Mouse (Mus musculus) embryonic facial prominence, embryonic 14.5 days (tissue): ENCODE data around the gene Zic1. TPM values are rescaled to one million over a fixed set of nuclear protein-coding genes. Genes with fewer than 3 reads are reported as not detected.

Experiments used
- ATAC-seq: fragments of 200-750 bp; cut with Nextera tagmentation; 2 replicates; pipeline ENCODE4 v1.8.0; 2017; ENCODE audit warnings: low read depth, moderate number of reproducible peaks, moderate TSS enrichment
- DNase-seq: peaks from one replicate; pipeline ENCODE4 v3.0.0-alpha.2; 2015; ENCODE audit warnings: low spot score
- H3K27ac ChIP-seq: fragments of 300-500 bp; sonication (generic); replicated peaks from 2 replicates; pipeline ENCODE4 v1.5.1; 2014; ENCODE audit warnings: low read depth, mild to moderate bottlenecking, low read length, moderate library complexity
- H3K27me3 ChIP-seq: fragments of 300-500 bp; sonication (generic); replicated peaks from 2 replicates; pipeline ENCODE4 v1.6.1; 2014; ENCODE audit warnings: low read length; ENCODE audit not compliant: control insufficient read depth, insufficient read depth
- H3K36me3 ChIP-seq: fragments of 300-500 bp; sonication (generic); 2 replicates; pipeline ENCODE4 v1.6.1; 2014; ENCODE audit warnings: low read length, mixed read lengths; ENCODE audit not compliant: control insufficient read depth, insufficient read depth
- H3K4me1 ChIP-seq: fragments of 300-500 bp; sonication (generic); 2 replicates; pipeline ENCODE4 v1.6.1; 2014; ENCODE audit warnings: antibody characterized with exemption, low read length; ENCODE audit not compliant: control insufficient read depth, insufficient read depth
- H3K4me2 ChIP-seq: fragments of 300-500 bp; sonication (generic); 2 replicates; pipeline ENCODE4 v1.6.1; 2014; ENCODE audit warnings: low read depth, mild to moderate bottlenecking, low read length, moderate library complexity, mixed read lengths
- H3K4me3 ChIP-seq: fragments of 300-500 bp; sonication (generic); 2 replicates; pipeline ENCODE4 v1.5.1; 2014; ENCODE audit warnings: low read depth, mild to moderate bottlenecking, low read length
- H3K9ac ChIP-seq: fragments of 300-500 bp; sonication (generic); 2 replicates; pipeline ENCODE4 v1.6.1; 2014; ENCODE audit warnings: low read depth, mild to moderate bottlenecking, low read length, moderate library complexity, mixed read lengths
- H3K9me3 ChIP-seq: fragments of 300-500 bp; sonication (generic); 2 replicates; pipeline ENCODE4 v1.6.1; 2016; ENCODE audit warnings: low read length; ENCODE audit not compliant: control insufficient read depth
- WGBS: fragments of 180-500 bp; shearing (Covaris S2); extraction: QIAGEN DNeasy Blood & Tissue Kit; methylation state at CpG from one replicate; pipeline ENCODE4 v1.1.7; 2014; 5-methylcytosine and 5-hydroxymethylcytosine counted together
- polyA plus RNA-seq: library from polyadenylated mRNA; unstranded; fragments of >200 nt; fragmentation: Nextera tagmentation; extraction: Ambion mirVana; gene quantifications from 2 replicates; pipeline ENCODE4 v1.2.1, GENCODE M21; 2014

Gene Zic1
- polyA plus RNA-seq, 1 experiment from 2014 or later: 2.7 TPM

- Histone ChIP-seq H3K27ac (no peak overlapping the region), H3K4me2 (no peak overlapping the region), H3K9me3 (no peaks in the 10 kb centered on the region), H3K4me3 (no peak overlapping the region), H3K9ac (no peak overlapping the region), H3K27me3 (peaks cover 96% of the 10 kb centered on the region), H3K4me1 (no peaks in the 10 kb centered on the region), H3K36me3 (no peaks in the 10 kb centered on the region)
- no peak for DNase-seq
- no peak for ATAC-seq
- 14% methylated on average over 8 of the region's 8 CpGs for WGBS
Observed at GRCm38 (mm10) chr9:91400482-91401093, 35.0 kb upstream of the Zic1 start.

GRCm38 (mm10) chr9:91399976-91400375 lies 34.4 kb upstream of the Zic1 start:
- Histone ChIP-seq H3K27ac (no peak overlapping the region), H3K27me3 (peaks cover 97% of the 10 kb centered on the region), H3K9me3 (no peaks in the 10 kb centered on the region), H3K4me1 (no peaks in the 10 kb centered on the region), H3K36me3 (no peaks in the 10 kb centered on the region), H3K4me3 (no peak overlapping the region), H3K4me2 (no peak overlapping the region), H3K9ac (no peak overlapping the region)
- no peak for ATAC-seq
- WGBS: 13% methylated on average over 7 of the region's 7 CpGs
- DNase-seq: no peak

GRCm38 (mm10) chr9:91395066-91395772 lies 29.6 kb upstream of the Zic1 start:
- DNase-seq (no peak), ATAC-seq (no peak)
- H3K4me2 ChIP-seq: no peak overlapping the region
- WGBS: 8% methylated on average over 14 of the region's 14 CpGs
- H3K9ac ChIP-seq: no peak overlapping the region
- H3K4me3 ChIP-seq: no peak overlapping the region
- no peaks in the 10 kb centered on the region for H3K9me3 ChIP-seq
- H3K27ac ChIP-seq: no peak overlapping the region
- no peaks in the 10 kb centered on the region for H3K36me3 ChIP-seq
- H3K4me1 ChIP-seq: no peaks in the 10 kb centered on the region
- H3K27me3 ChIP-seq: peaks cover 96% of the 10 kb centered on the region

GRCm38 (mm10) chr9:91394211-91394646 lies 28.6 kb upstream of the Zic1 start:
- Histone ChIP-seq H3K36me3 (no peaks in the 10 kb centered on the region), H3K9me3 (no peaks in the 10 kb centered on the region), H3K27me3 (peaks cover 96% of the 10 kb centered on the region), H3K9ac (no peak overlapping the region), H3K4me3 (no peak overlapping the region), H3K27ac (no peak overlapping the region), H3K4me2 (no peak overlapping the region), H3K4me1 (no peaks in the 10 kb centered on the region)
- no peak for ATAC-seq
- DNase-seq: no peak
- WGBS: 10% methylated on average over 14 of the region's 14 CpGs

- ATAC-seq: no peak
- H3K36me3 ChIP-seq: no peaks in the 10 kb centered on the region
- H3K9me3 ChIP-seq: no peaks in the 10 kb centered on the region
- H3K4me2 ChIP-seq: no peak overlapping the region
- peaks cover 97% of the 10 kb centered on the region for H3K27me3 ChIP-seq
- DNase-seq: no peak
- H3K27ac ChIP-seq: no peak overlapping the region
- no peak overlapping the region for H3K4me3 ChIP-seq
- no peaks in the 10 kb centered on the region for H3K4me1 ChIP-seq
- WGBS: 13% methylated on average over 7 of the region's 8 CpGs
- H3K9ac ChIP-seq: no peak overlapping the region
Observed at GRCm38 (mm10) chr9:91393376-91394068, 27.9 kb upstream of the Zic1 start.

GRCm38 (mm10) chr9:91388173-91388572 lies 22.6 kb upstream of the Zic1 start:
- no peak overlapping the region for H3K4me3 ChIP-seq
- no peaks in the 10 kb centered on the region for H3K4me1 ChIP-seq
- H3K9ac ChIP-seq: no peak overlapping the region
- WGBS: 11% methylated on average over 4 of the region's 4 CpGs
- DNase-seq: no peak
- H3K27me3 ChIP-seq: peaks cover 100% of the 10 kb centered on the region
- no peaks in the 10 kb centered on the region for H3K36me3 ChIP-seq
- H3K9me3 ChIP-seq: no peaks in the 10 kb centered on the region
- H3K27ac ChIP-seq: no peak overlapping the region
- no peak for ATAC-seq
- H3K4me2 ChIP-seq: no peak overlapping the region

- Histone ChIP-seq H3K9me3 (no peaks in the 10 kb centered on the region), H3K4me2 (no peak overlapping the region), H3K4me3 (no peak overlapping the region), H3K9ac (no peak overlapping the region), H3K27me3 (peaks cover 100% of the 10 kb centered on the region), H3K4me1 (no peaks in the 10 kb centered on the region), H3K27ac (no peak overlapping the region), H3K36me3 (no peaks in the 10 kb centered on the region)
- ATAC-seq (no peak), DNase-seq (no peak)
- WGBS: 6% methylated on average over 5 of the region's 5 CpGs
Observed at GRCm38 (mm10) chr9:91387740-91388080, 22.1 kb upstream of the Zic1 start.

- Histone ChIP-seq H3K4me1 (no peaks in the 10 kb centered on the region), H3K9ac (no peak overlapping the region), H3K4me3 (no peak overlapping the region), H3K27ac (no peak overlapping the region), H3K27me3 (peaks cover 100% of the 10 kb centered on the region), H3K36me3 (no peaks in the 10 kb centered on the region), H3K9me3 (no peaks in the 10 kb centered on the region), H3K4me2 (no peak overlapping the region)
- ATAC-seq (no peak), DNase-seq (no peak)
- WGBS: under 1% methylated on average over 31 of the region's 31 CpGs
Observed at GRCm38 (mm10) chr9:91386891-91387739, 21.5 kb upstream of the Zic1 start.
